ENCODE assay signal across 8 mouse cellular contexts in genomic region chrX:37042726-37043125, GRCm38 (mm10). TPM values are rescaled to one million over a fixed set of nuclear protein-coding genes. Genes with fewer than 3 reads are reported as not detected.
DNase-seq lines count a peak whose midpoint lies in the region; ATAC-seq and TF ChIP-seq lines count a peak whose summit lies in the region.

No protein-coding gene starts in this region.

- DNase-seq in heart, postnatal 0 days (ENCODE audit: low spot score) = no peak
- DNase-seq in c-Kit-positive CD71-positive TER-119-negative erythroid progenitor cells, embryonic 14.5 days (ENCODE audit: low read depth) = peak; percentile 23
- DNase-seq in gastrocnemius, postnatal 10 days = peak; percentile 54
- DNase-seq in left cerebral cortex, postnatal 36 days (ENCODE audit: low spot score in 2 of 2) = peak; percentile 49 to 52
- peak; percentile 39 for DNase-seq in ovary, postnatal 36 days (ENCODE audit: low spot score)
- DNase-seq in urinary bladder, postnatal 14 days (ENCODE audit: low spot score) = peak; percentile 28

- peaks cover 4% of the 10 kb centered on the region; the same call in 1 of the 2 replicates for H3K27me3 ChIP-seq in heart, postnatal 0 days (ENCODE audit: control insufficient read depth, insufficient read depth, low read length)
- H3K27me3 ChIP-seq in heart, embryonic 11.5 days (ENCODE audit: control insufficient read depth, insufficient read depth, low read length) = peaks cover 15% of the 10 kb centered on the region; the same call in 1 of the 2 replicates
- H3K27me3 ChIP-seq in E14TG2a.4 (ENCODE audit: insufficient read depth, low read length) = peaks cover 7% of the 10 kb centered on the region; the same call in 1 of the 2 replicates

- H3K4me3 ChIP-seq in heart, postnatal 0 days (ENCODE audit: low read depth, low read length) = no peak overlapping the region
- H3K4me3 ChIP-seq in heart, embryonic 11.5 days (ENCODE audit: low read depth, low read length) = no peak overlapping the region
- no peak overlapping the region for H3K4me3 ChIP-seq in E14TG2a.4 (replicated peaks; ENCODE audit: low read length)

- no peak overlapping the region for H3K9ac ChIP-seq in heart, postnatal 0 days (replicated peaks; ENCODE audit: low read depth, low read length)
- no peak overlapping the region for H3K9ac ChIP-seq in heart, embryonic 11.5 days (ENCODE audit: low read depth, low read length)

- no peaks in the 10 kb centered on the region for H3K9me3 ChIP-seq in heart, postnatal 0 days (replicated peaks; ENCODE audit: control insufficient read depth, low read length)
- no peaks in the 10 kb centered on the region for H3K9me3 ChIP-seq in heart, embryonic 11.5 days (replicated peaks; ENCODE audit: control insufficient read depth, low read length)
- H3K9me3 ChIP-seq in E14TG2a.4 (ENCODE audit: low read length) = peaks cover 18% of the 10 kb centered on the region

- intact Hi-C loops in left cerebral cortex, postnatal 36 days (cut with DNase I) = loop anchor here (10.0 kb wide), 1 partner anchor 208 kb away; no protein-coding TSS in a partner anchor

- no peak for TF ChIP-seq EP300 in heart, postnatal 0 days (IDR thresholded peaks at IDR 0.05; ENCODE audit: low read depth)

- no peaks in the 10 kb centered on the region for H3K4me1 ChIP-seq in heart, postnatal 0 days (ENCODE audit: control insufficient read depth, insufficient read depth)
- no peaks in the 10 kb centered on the region for H3K4me1 ChIP-seq in heart, embryonic 11.5 days (ENCODE audit: control insufficient read depth, insufficient read depth, low read length)
- no peaks in the 10 kb centered on the region; the same call in 1 of the 2 replicates for H3K4me1 ChIP-seq in E14TG2a.4 (replicated peaks; ENCODE audit: low read depth, low read length)

- no peak overlapping the region for H3K4me2 ChIP-seq in heart, postnatal 0 days (ENCODE audit: low read depth, low read length)
- H3K4me2 ChIP-seq in heart, embryonic 11.5 days = no peak overlapping the region

- ATAC-seq in heart, postnatal 0 days (ENCODE audit: insufficient read depth, low read depth) = no peak
- ATAC-seq in heart, embryonic 11.5 days (replicated peaks; ENCODE audit: insufficient number of reproducible peaks, low FRiP score, low TSS enrichment) = no peak

- WGBS in heart, postnatal 0 days = 15% methylated on average over 9 of the region's 9 CpGs
- WGBS in heart, embryonic 11.5 days (ENCODE audit: insufficient replicate concordance) = 27% methylated on average over 9 of the region's 9 CpGs

- TF ChIP-seq CTCF in heart, postnatal 0 days (IDR thresholded peaks at IDR 0.05; ENCODE audit: low read depth) = peak; percentile 52
- peak; percentile 78 for TF ChIP-seq CTCF in E14TG2a.4 (conservative IDR thresholded peaks at IDR 0.05; ENCODE audit: low read length)

- no peak overlapping the region for H3K27ac ChIP-seq in heart, postnatal 0 days (ENCODE audit: low read depth)
- H3K27ac ChIP-seq in heart, embryonic 11.5 days (ENCODE audit: low read depth, low read length) = no peak overlapping the region

- H3K36me3 ChIP-seq in heart, postnatal 0 days (replicated peaks; ENCODE audit: control insufficient read depth, insufficient read depth, low read length) = no peaks in the 10 kb centered on the region
- no peaks in the 10 kb centered on the region for H3K36me3 ChIP-seq in heart, embryonic 11.5 days (ENCODE audit: control insufficient read depth, insufficient read depth, low read length)
- no peaks in the 10 kb centered on the region for H3K36me3 ChIP-seq in E14TG2a.4 (ENCODE audit: insufficient read depth, low read length)

RNA-seq across cellular contexts. Expression of gene Sowahd, which starts 5.9 kb away (rescaled TPM):
- not detected in 2 replicates for total RNA-seq in heart, postnatal 0 days (2014; rRNA removed; ENCODE audit: low replicate concordance)
- polyA plus RNA-seq in heart, postnatal 0 days (2015; fragmentation: Nextera tagmentation; extraction: Ambion mirVana) = not detected in 2 replicates
- 1.1 and 1.2 TPM in 2 replicates for polyA plus RNA-seq in heart, embryonic 11.5 days (2014; fragmentation: Nextera tagmentation; extraction: Ambion mirVana)
- total RNA-seq in gastrocnemius, postnatal 10 days (2021) = not detected
- not detected for total RNA-seq in left cerebral cortex, postnatal 36 days (2021)

RNA-seq across cellular contexts. Expression of gene Rpl39, which starts 42.5 kb away (rescaled TPM):
- total RNA-seq in heart, postnatal 0 days (2014; rRNA removed; ENCODE audit: low replicate concordance) = 148 and 167 TPM in 2 replicates
- 403 and 426 TPM in 2 replicates for polyA plus RNA-seq in heart, postnatal 0 days (2015; fragmentation: Nextera tagmentation; extraction: Ambion mirVana)
- polyA plus RNA-seq in heart, embryonic 11.5 days (2014; fragmentation: Nextera tagmentation; extraction: Ambion mirVana) = 410 and 450 TPM in 2 replicates
- total RNA-seq in gastrocnemius, postnatal 10 days (2021) = 100 to 1,000 TPM; 542 to 550 TPM
- total RNA-seq in left cerebral cortex, postnatal 36 days (2021) = 100 to 1,000 TPM; 236 to 243 TPM

RNA-seq across cellular contexts. Expression of gene Sept6, which starts 51.1 kb away (rescaled TPM):
- 53.1 and 73.5 TPM in 2 replicates for total RNA-seq in heart, postnatal 0 days (2014; rRNA removed; ENCODE audit: low replicate concordance)
- 22.1 and 22.3 TPM in 2 replicates for polyA plus RNA-seq in heart, postnatal 0 days (2015; fragmentation: Nextera tagmentation; extraction: Ambion mirVana)
- polyA plus RNA-seq in heart, embryonic 11.5 days (2014; fragmentation: Nextera tagmentation; extraction: Ambion mirVana) = 24.8 and 25.5 TPM in 2 replicates
- total RNA-seq in gastrocnemius, postnatal 10 days (2021) = 10 to 100 TPM; 10.7 to 13.5 TPM
- 10 to 100 TPM; 57.4 to 68.4 TPM for total RNA-seq in left cerebral cortex, postnatal 36 days (2021)
